In genomic region chr2:109890597-109890996, GRCm38 (mm10) we compare ENCODE assay signal across 8 mouse cellular contexts. TPM values are rescaled to one million over a fixed set of nuclear protein-coding genes. Genes with fewer than 3 reads are reported as not detected.
DNase-seq lines count a peak whose midpoint lies in the region; ATAC-seq and TF ChIP-seq lines count a peak whose summit lies in the region.

Gene Lin7c, plus strand, starts transcription at chr2:109890853.

- H3K36me3 ChIP-seq in MEL (ENCODE audit: control insufficient read depth in 1 of 2, insufficient read depth in 2 of 2, low read length in 2 of 2), result peaks cover 2 to 18% of the 10 kb centered on the region in 2 experiments; a peak in 3 of 4 replicates
- H3K36me3 ChIP-seq in forebrain, embryonic 16.5 days (ENCODE audit: control insufficient read depth, insufficient read depth), result peaks cover 11% of the 10 kb centered on the region
- H3K36me3 ChIP-seq in neural tube, embryonic 15.5 days, result peaks cover 11% of the 10 kb centered on the region

- peak within 1 kb of the TSS; percentile 87 for H3K4me2 ChIP-seq in forebrain, embryonic 16.5 days (ENCODE audit: low read length)
- peak within 1 kb of the TSS; percentile 67 for H3K4me2 ChIP-seq in neural tube, embryonic 15.5 days

- H3K9me3 ChIP-seq in MEL (replicated peaks; ENCODE audit: insufficient read depth, low read length), result no peaks in the 10 kb centered on the region
- no peaks in the 10 kb centered on the region for H3K9me3 ChIP-seq in forebrain, embryonic 16.5 days (ENCODE audit: control insufficient read depth, low read length)
- no peaks in the 10 kb centered on the region for H3K9me3 ChIP-seq in neural tube, embryonic 15.5 days (replicated peaks)

- TF ChIP-seq CTCF in MEL (IDR thresholded peaks at IDR 0.05 in 2 of 3, conservative IDR thresholded peaks at IDR 0.05 in 1 of 3; ENCODE audit: control insufficient read depth in 1 of 3, insufficient read depth in 1 of 3, low read depth in 2 of 3, low read length in 3 of 3, poor library complexity in 1 of 3, severe bottlenecking in 1 of 3), result no peak
- no peak for TF ChIP-seq CTCF in layer of hippocampus, adult 2 months (conservative IDR thresholded peaks at IDR 0.05)
- no peak for TF ChIP-seq CTCF in lung, adult 2 months (IDR thresholded peaks at IDR 0.05; ENCODE audit: insufficient read depth, low read length)

- no peak for TF ChIP-seq EP300 in MEL (IDR thresholded peaks at IDR 0.05; ENCODE audit: low read depth in 1 of 2, low read length in 2 of 2)

- H3K4me1 ChIP-seq in MEL (ENCODE audit: control insufficient read depth in 1 of 2, insufficient read depth in 2 of 2, low read length in 2 of 2), result peaks cover 5 to 7% of the 10 kb centered on the region in 2 experiments; a peak in 3 of 4 replicates
- H3K4me1 ChIP-seq in forebrain, embryonic 16.5 days (replicated peaks; ENCODE audit: control insufficient read depth, insufficient read depth, low read length), result peaks cover 13% of the 10 kb centered on the region
- peaks cover 3% of the 10 kb centered on the region for H3K4me1 ChIP-seq in lung, adult 2 months (ENCODE audit: control insufficient read depth, insufficient read depth, low read length)
- H3K4me1 ChIP-seq in neural tube, embryonic 15.5 days, result peaks cover 18% of the 10 kb centered on the region

- TF ChIP-seq POLR2A in MEL (IDR thresholded peaks at IDR 0.05; ENCODE audit: control insufficient read depth in 1 of 2, insufficient read depth in 1 of 2, low read depth in 1 of 2, low read length in 2 of 2, poor library complexity in 1 of 2), result peak; percentile 68 to 96
- TF ChIP-seq POLR2A in lung, adult 2 months (IDR thresholded peaks at IDR 0.05; ENCODE audit: borderline replicate concordance, extremely low read depth, low read depth, low read length), result peak; percentile 98

- H3K27me3 ChIP-seq in MEL (ENCODE audit: control insufficient read depth in 1 of 2, insufficient read depth in 2 of 2, low read length in 2 of 2), result no peaks in the 10 kb centered on the region
- H3K27me3 ChIP-seq in forebrain, embryonic 16.5 days (replicated peaks; ENCODE audit: control insufficient read depth, insufficient read depth, low read length), result no peaks in the 10 kb centered on the region
- H3K27me3 ChIP-seq in neural tube, embryonic 15.5 days (replicated peaks), result no peaks in the 10 kb centered on the region

- ATAC-seq in forebrain, embryonic 16.5 days, result peak; percentile 100
- peak; percentile 100 for ATAC-seq in neural tube, embryonic 15.5 days (ENCODE audit: low FRiP score)

- H3K79me2 ChIP-seq in MEL (ENCODE audit: control insufficient read depth, insufficient read depth, low read length, poor library complexity), result peaks cover 25% of the 10 kb centered on the region

- H3K4me3 ChIP-seq in MEL (ENCODE audit: control insufficient read depth in 1 of 2, insufficient read depth in 1 of 2, low read depth in 2 of 2, low read length in 2 of 2), result peak within 1 kb of the TSS; percentile 88 to 100
- H3K4me3 ChIP-seq in forebrain, embryonic 16.5 days (replicated peaks; ENCODE audit: low read length), result peak within 1 kb of the TSS; percentile 98
- H3K4me3 ChIP-seq in layer of hippocampus, adult 2 months, result peak within 1 kb of the TSS; percentile 80
- peak within 1 kb of the TSS; percentile 74 for H3K4me3 ChIP-seq in lung, adult 2 months (replicated peaks; ENCODE audit: extremely low read depth, low read depth, low read length)
- peak within 1 kb of the TSS; percentile 84 for H3K4me3 ChIP-seq in neural tube, embryonic 15.5 days (replicated peaks)

- intact Hi-C loops in heart, postnatal 36 days (cut with DNase I), result loop anchor here (2.0 to 5.0 kb wide), 2 partner anchors 26 to 608 kb away; partner anchors contain the start of genes Kif18a, Lgr4 and Mettl15

- TF ChIP-seq RAD21 in MEL (IDR thresholded peaks at IDR 0.05; ENCODE audit: low read depth, low read length), result no peak

- under 1% methylated on average over 41 of the region's 42 CpGs for WGBS in forebrain, embryonic 16.5 days
- under 1% methylated on average over 42 of the region's 42 CpGs for WGBS in lung, adult 2 months
- under 1% methylated on average over 42 of the region's 42 CpGs for WGBS in neural tube, embryonic 15.5 days

- peak within 1 kb of the TSS; percentile 11; the same call in 1 of the 2 replicates for H3K27ac ChIP-seq in MEL (ENCODE audit: control insufficient read depth, low read depth, low read length)
- H3K27ac ChIP-seq in forebrain, embryonic 16.5 days (ENCODE audit: low read length), result peak within 1 kb of the TSS; percentile 85
- peak within 1 kb of the TSS; percentile 97 for H3K27ac ChIP-seq in layer of hippocampus, adult 2 months
- H3K27ac ChIP-seq in neural tube, embryonic 15.5 days (replicated peaks), result peak within 1 kb of the TSS; percentile 94

- peak within 1 kb of the TSS; percentile 94 for H3K9ac ChIP-seq in MEL (ENCODE audit: control insufficient read depth, low read depth, low read length, poor library complexity, severe bottlenecking)
- peak within 1 kb of the TSS; percentile 97 for H3K9ac ChIP-seq in forebrain, embryonic 16.5 days (replicated peaks; ENCODE audit: low read depth, low read length)
- H3K9ac ChIP-seq in neural tube, embryonic 15.5 days (replicated peaks), result peak within 1 kb of the TSS; percentile 90

- peak; percentile 95 for DNase-seq in MEL (ENCODE audit: low read depth, low spot score)
- peak; percentile 91 to 96 for DNase-seq in cerebellum, adult 18-20 months
- peak; percentile 90 to 93 for DNase-seq in heart, postnatal 36 days
- peak; percentile 94 to 95 for DNase-seq in layer of hippocampus, adult 2 months (ENCODE audit: low spot score in 2 of 2)
- DNase-seq in lung, adult 2 months, result peak; percentile 92
- DNase-seq in testis, postnatal 10 days (ENCODE audit: low spot score), result peak; percentile 92

TF ChIP-seq in MEL, 35 proteins besides CTCF, POLR2A, EP300 and RAD21:
- TF ChIP-seq MAX (IDR thresholded peaks at IDR 0.05; ENCODE audit: low read length) (no peak), ZNF384 (IDR thresholded peaks at IDR 0.05; ENCODE audit: low read depth, low read length) (no peak), TBP (IDR thresholded peaks at IDR 0.05; ENCODE audit: low read depth, low read length) (peak; percentile 84), ETS1 (IDR thresholded peaks at IDR 0.05; ENCODE audit: low read depth, low read length) (no peak), BHLHE40 (IDR thresholded peaks at IDR 0.05; ENCODE audit: borderline replicate concordance, low read depth, low read length) (no peak), GATA1 (IDR thresholded peaks at IDR 0.05; ENCODE audit: low read depth, low read length) (no peak), USF1 (IDR thresholded peaks at IDR 0.05; ENCODE audit: low read depth, low read length) (no peak), TCF12 (IDR thresholded peaks at IDR 0.05; ENCODE audit: low read depth, low read length) (peak; percentile 46; the same call in 1 of the 2 replicates), MAZ (IDR thresholded peaks at IDR 0.05; ENCODE audit: low read depth, low read length) (no peak; the same call in 1 of the 2 replicates), MYC (IDR thresholded peaks at IDR 0.05; ENCODE audit: low read depth, low read length) (no peak), SMC3 (IDR thresholded peaks at IDR 0.05; ENCODE audit: low read depth, low read length) (no peak), GABPA (IDR thresholded peaks at IDR 0.05; ENCODE audit: low read depth, low read length) (no peak), NELFE (IDR thresholded peaks at IDR 0.05; ENCODE audit: low read depth, low read length) (peak; percentile 88), USF2 (IDR thresholded peaks at IDR 0.05; ENCODE audit: borderline replicate concordance in 1 of 2, insufficient read depth in 1 of 2, low read depth in 1 of 2, low read length in 2 of 2) (no peak), ZMIZ1 (IDR thresholded peaks at IDR 0.05; ENCODE audit: low read depth, low read length) (no peak), MEF2A (IDR thresholded peaks at IDR 0.05; ENCODE audit: extremely low read depth, insufficient replicate concordance, low read depth, low read length, poor library complexity, severe bottlenecking) (no peak), E2F4 (IDR thresholded peaks at IDR 0.05; ENCODE audit: borderline replicate concordance, low read depth, low read length) (no peak), CHD2 (IDR thresholded peaks at IDR 0.05; ENCODE audit: low read length) (peak; percentile 88), ELF1 (IDR thresholded peaks at IDR 0.05; ENCODE audit: low read depth, low read length) (peak; percentile 77), SIN3A (IDR thresholded peaks at IDR 0.05; ENCODE audit: low read length) (peak; percentile 67), MYB (IDR thresholded peaks at IDR 0.05; ENCODE audit: low read depth, low read length) (no peak), POLR2AphosphoS5 (IDR thresholded peaks at IDR 0.05; ENCODE audit: borderline replicate concordance, low read depth, low read length) (0 out of 2 replicates have a peak, but pooled peaks have one; percentile 35), POLR2AphosphoS2 (IDR thresholded peaks at IDR 0.05; ENCODE audit: low read length) (no peak), CHD1 (IDR thresholded peaks at IDR 0.05; ENCODE audit: low read depth, low read length) (no peak), HCFC1 (IDR thresholded peaks at IDR 0.05; ENCODE audit: low read depth, low read length) (peak; percentile 84), MAFK (IDR thresholded peaks at IDR 0.05; ENCODE audit: borderline replicate concordance, low read depth, low read length) (no peak)

RNA-seq across cellular contexts. Expression of gene Lin7c, which starts in this region (rescaled TPM):
- total RNA-seq in MEL (2012; rRNA removed), result 35.2 and 45.0 TPM in 2 replicates
- 10 to 100 TPM in 1 of 2 experiments, not detected in 1; 46.8 TPM for polyA plus RNA-seq in MEL (2012; ENCODE audit: insufficient read depth in 1 of 2, insufficient read length in 2 of 2, low read depth in 1 of 2, low replicate concordance in 2 of 2, missing spikeins in 1 of 2)
- polyA plus RNA-seq in forebrain, embryonic 16.5 days (2015; fragmentation: Nextera tagmentation; extraction: Ambion mirVana), result 207 and 223 TPM in 2 replicates
- 10 to 100 TPM; 38.8 to 46.3 TPM for total RNA-seq in heart, postnatal 36 days (2021)
- total RNA-seq in layer of hippocampus, adult 2 months (2021), result 100 to 1,000 TPM; 124 to 126 TPM
- 6.3 and 12.5 TPM in 2 replicates for polyA plus RNA-seq in lung, adult 2 months (2012; rRNA removed)
- polyA plus RNA-seq in neural tube, embryonic 15.5 days (2015; fragmentation: Nextera tagmentation; extraction: Ambion mirVana), result 158 and 169 TPM in 2 replicates

Comparison
In these comparisons a context has a peak if more than half of its experiments do, and no peak if none do; other contexts are left out.
1. Peak in every context shown above with its lines: DNase-seq, ATAC-seq, H3K4me3 ChIP-seq and H3K27ac ChIP-seq.
2. H3K27ac ChIP-seq: peak in every context shown above with its lines; median percentile 97 in layer of hippocampus, adult 2 months; 94 in neural tube, embryonic 15.5 days; 85 in forebrain, embryonic 16.5 days; 11 in MEL.